Mouse (Mus musculus): Measurements from ENCODE around the gene Tspyl1. TPM values are rescaled to one million over a fixed set of nuclear protein-coding genes. Genes with fewer than 3 reads are reported as not detected.
"Not testable (repeated sequence)": the region's sequence is repeated elsewhere in the genome, so short reads cannot be mapped to it uniquely, and the experiment has no call there.

The Tspyl1 gene
- polyA plus RNA-seq, 1 experiment from 2014 or later = 138 TPM

DNA sequence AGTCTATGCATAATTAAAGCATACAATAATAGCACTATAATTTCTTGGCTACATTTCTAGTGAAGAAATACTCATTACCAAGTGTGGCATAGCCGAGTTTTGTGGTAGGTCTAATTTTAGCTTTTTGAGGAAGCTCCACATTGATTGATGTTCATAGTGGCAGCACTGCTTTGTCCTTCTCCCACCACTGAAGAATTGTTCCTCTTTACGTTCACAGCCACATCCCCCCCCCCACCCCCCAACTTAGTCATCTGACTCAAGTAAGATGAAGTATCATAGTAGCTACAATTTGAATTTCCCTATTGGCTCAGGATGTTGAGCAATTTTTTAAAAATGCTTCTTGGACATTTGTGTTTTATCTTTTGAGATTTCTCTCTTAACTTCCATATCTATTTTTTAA, 32.4 kb upstream of the Tspyl1 start:
- 49% methylated on average over 2 of the region's 2 CpGs for WGBS
- H3K36me3 ChIP-seq (ENCODE audit: control insufficient read depth, insufficient read depth) = no peaks in the 10 kb centered on the region
- no peaks in the 10 kb centered on the region for H3K27me3 ChIP-seq (replicated peaks; ENCODE audit: control insufficient read depth, insufficient read depth, low read length)
- H3K9ac ChIP-seq (replicated peaks; ENCODE audit: low read depth, low read length) = no peak overlapping the region
- no peak for ATAC-seq
- peaks cover 10% of the 10 kb centered on the region for H3K4me1 ChIP-seq (replicated peaks; ENCODE audit: control insufficient read depth, insufficient read depth, low read length)
- no peak overlapping the region for H3K4me2 ChIP-seq (ENCODE audit: low read length)
- no peaks in the 10 kb centered on the region for H3K9me3 ChIP-seq (ENCODE audit: control insufficient read depth, low read length)
- H3K27ac ChIP-seq (ENCODE audit: low read length) = no peak overlapping the region
- no peak overlapping the region for H3K4me3 ChIP-seq (replicated peaks; ENCODE audit: low read length)

DNA sequence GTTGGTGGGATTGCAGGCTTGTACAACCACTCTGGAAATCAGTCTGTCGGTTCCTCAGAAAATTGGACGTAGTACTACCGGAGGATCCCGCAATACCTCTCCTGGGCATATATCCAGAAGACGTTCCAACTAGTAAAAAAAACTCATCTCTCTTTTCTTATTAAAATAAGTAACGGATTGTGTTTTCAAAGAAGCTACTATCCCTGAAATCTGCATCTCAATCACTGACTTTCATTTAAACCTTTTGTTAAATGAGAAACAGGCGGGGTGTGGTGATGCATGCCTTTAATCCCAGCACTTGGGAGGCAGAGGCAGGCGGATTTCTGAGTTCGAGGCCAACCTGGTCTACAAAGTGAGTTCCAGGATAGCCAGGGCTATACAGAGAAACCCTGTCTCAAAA, 29.2 kb upstream of the Tspyl1 start:
- H3K27ac ChIP-seq (ENCODE audit: low read length); H3K36me3 ChIP-seq (ENCODE audit: control insufficient read depth, insufficient read depth); H3K4me2 ChIP-seq (ENCODE audit: low read length); ATAC-seq; H3K27me3 ChIP-seq (replicated peaks; ENCODE audit: control insufficient read depth, insufficient read depth, low read length); H3K4me3 ChIP-seq (replicated peaks; ENCODE audit: low read length); H3K9ac ChIP-seq (replicated peaks; ENCODE audit: low read depth, low read length); H3K9me3 ChIP-seq (ENCODE audit: control insufficient read depth, low read length); H3K4me1 ChIP-seq (replicated peaks; ENCODE audit: control insufficient read depth, insufficient read depth, low read length): not testable (repeated sequence)
- 81% methylated on average over 9 of the region's 9 CpGs for WGBS

- WGBS = 87% methylated on average over 4 of the region's 4 CpGs
- Histone ChIP-seq H3K9ac (replicated peaks; ENCODE audit: low read depth, low read length) (no peak overlapping the region), H3K27me3 (replicated peaks; ENCODE audit: control insufficient read depth, insufficient read depth, low read length) (no peaks in the 10 kb centered on the region), H3K36me3 (ENCODE audit: control insufficient read depth, insufficient read depth) (no peaks in the 10 kb centered on the region), H3K4me2 (ENCODE audit: low read length) (no peak overlapping the region), H3K4me3 (replicated peaks; ENCODE audit: low read length) (no peak overlapping the region), H3K4me1 (replicated peaks; ENCODE audit: control insufficient read depth, insufficient read depth, low read length) (no peaks in the 10 kb centered on the region), H3K9me3 (ENCODE audit: control insufficient read depth, low read length) (no peaks in the 10 kb centered on the region), H3K27ac (ENCODE audit: low read length) (no peak overlapping the region)
- ATAC-seq = no peak
Measured at GRCm38 (mm10) chr10:34265106-34265505, 16.9 kb upstream of the Tspyl1 start.

- Histone ChIP-seq H3K27ac (ENCODE audit: low read length) (no peak overlapping the region), H3K4me2 (ENCODE audit: low read length) (no peak overlapping the region), H3K4me3 (replicated peaks; ENCODE audit: low read length) (no peak overlapping the region), H3K9ac (replicated peaks; ENCODE audit: low read depth, low read length) (no peak overlapping the region), H3K9me3 (ENCODE audit: control insufficient read depth, low read length) (no peaks in the 10 kb centered on the region), H3K27me3 (replicated peaks; ENCODE audit: control insufficient read depth, insufficient read depth, low read length) (no peaks in the 10 kb centered on the region), H3K4me1 (replicated peaks; ENCODE audit: control insufficient read depth, insufficient read depth, low read length) (peaks cover 4% of the 10 kb centered on the region), H3K36me3 (ENCODE audit: control insufficient read depth, insufficient read depth) (no peaks in the 10 kb centered on the region)
- WGBS = 77% methylated on average over 5 of the region's 5 CpGs
- no peak for ATAC-seq
Measured at GRCm38 (mm10) chr10:34267312-34268070, 14.5 kb upstream of the Tspyl1 start.

DNA sequence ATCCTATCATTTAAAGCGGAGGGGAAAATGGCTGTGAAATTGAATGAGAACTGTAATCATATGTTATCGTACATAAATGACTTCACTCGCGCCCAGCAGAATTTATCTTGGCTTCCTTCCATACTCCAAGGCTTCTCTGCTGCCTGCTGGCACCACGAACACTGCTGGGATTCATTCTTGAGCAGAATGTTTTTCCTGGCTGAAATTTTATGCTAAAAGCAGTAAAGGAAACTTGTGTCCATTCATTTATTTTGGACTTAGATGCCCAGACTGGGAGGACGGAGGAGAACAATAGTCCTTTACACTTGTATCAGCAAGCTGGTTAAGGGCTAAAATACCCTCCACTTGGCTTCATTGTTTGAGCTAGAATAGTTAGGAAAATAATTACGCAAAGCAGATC, 10.3 kb upstream of the Tspyl1 start:
- H3K4me3 ChIP-seq (replicated peaks; ENCODE audit: low read length) = no peak overlapping the region
- H3K4me2 ChIP-seq (ENCODE audit: low read length) = no peak overlapping the region
- H3K9ac ChIP-seq (replicated peaks; ENCODE audit: low read depth, low read length) = no peak overlapping the region
- H3K9me3 ChIP-seq (ENCODE audit: control insufficient read depth, low read length) = no peaks in the 10 kb centered on the region
- H3K27me3 ChIP-seq (replicated peaks; ENCODE audit: control insufficient read depth, insufficient read depth, low read length) = no peaks in the 10 kb centered on the region
- ATAC-seq = peak; percentile 87
- 26% methylated on average over 7 of the region's 7 CpGs for WGBS
- no peaks in the 10 kb centered on the region for H3K36me3 ChIP-seq (ENCODE audit: control insufficient read depth, insufficient read depth)
- H3K4me1 ChIP-seq (replicated peaks; ENCODE audit: control insufficient read depth, insufficient read depth, low read length) = peaks cover 4% of the 10 kb centered on the region
- no peak overlapping the region for H3K27ac ChIP-seq (ENCODE audit: low read length)

DNA sequence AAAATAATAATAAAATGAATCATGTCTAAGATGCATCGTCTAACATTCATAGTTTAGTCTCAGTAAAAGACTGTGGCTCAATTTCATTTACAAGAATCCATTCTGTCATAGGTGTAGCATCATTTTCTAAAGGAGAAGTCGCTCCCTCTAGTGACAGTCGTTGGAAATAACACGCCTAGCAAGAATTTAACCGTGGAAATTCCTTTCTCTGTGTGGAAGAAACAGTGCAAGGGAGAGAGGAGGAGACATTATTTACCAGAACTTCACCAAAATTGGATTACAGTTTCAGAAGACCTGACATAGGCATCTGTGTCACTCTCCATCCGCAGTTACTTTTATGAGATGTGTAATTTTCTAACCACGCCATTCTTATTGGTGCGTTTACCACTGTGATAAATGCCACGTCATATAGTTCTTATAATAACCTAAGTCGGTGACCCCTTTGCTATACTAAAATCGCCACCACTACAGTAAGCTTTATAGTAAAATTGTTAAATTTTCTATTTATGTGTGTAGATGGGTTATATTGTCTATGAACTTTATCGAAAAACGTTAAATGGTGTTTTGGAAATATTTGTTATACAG, 1.3 kb upstream of the Tspyl1 start:
- Histone ChIP-seq H3K9ac (replicated peaks; ENCODE audit: low read depth, low read length) (no peak overlapping the region), H3K27ac (ENCODE audit: low read length) (0 out of 2 replicates have a peak overlapping the region, but pooled peaks have one; percentile 39)

GRCm38 (mm10) chr10:34281211-34281961, 604 bp upstream of the Tspyl1 start:
- peak overlapping the region; percentile 78 for H3K9ac ChIP-seq (replicated peaks; ENCODE audit: low read depth, low read length)
- 19% methylated on average over 14 of the region's 14 CpGs for WGBS
- H3K4me1 ChIP-seq (replicated peaks; ENCODE audit: control insufficient read depth, insufficient read depth, low read length) = peaks cover 16% of the 10 kb centered on the region
- peak; percentile 41; the same call in 1 of the 2 replicates for ATAC-seq
- no peaks in the 10 kb centered on the region for H3K36me3 ChIP-seq (ENCODE audit: control insufficient read depth, insufficient read depth)
- peak overlapping the region; percentile 92 for H3K27ac ChIP-seq (ENCODE audit: low read length)
- H3K4me2 ChIP-seq (ENCODE audit: low read length) = peak overlapping the region; percentile 80
- no peaks in the 10 kb centered on the region for H3K27me3 ChIP-seq (replicated peaks; ENCODE audit: control insufficient read depth, insufficient read depth, low read length)
- no peaks in the 10 kb centered on the region for H3K9me3 ChIP-seq (ENCODE audit: control insufficient read depth, low read length)
- peak overlapping the region; percentile 91 for H3K4me3 ChIP-seq (replicated peaks; ENCODE audit: low read length)

More for the DNA sequence above, 1.3 kb upstream of the Tspyl1 start:
- H3K9me3 ChIP-seq (ENCODE audit: control insufficient read depth, low read length) = no peaks in the 10 kb centered on the region
- H3K36me3 ChIP-seq (ENCODE audit: control insufficient read depth, insufficient read depth) = no peaks in the 10 kb centered on the region
- H3K27me3 ChIP-seq (replicated peaks; ENCODE audit: control insufficient read depth, insufficient read depth, low read length) = no peaks in the 10 kb centered on the region
- H3K4me1 ChIP-seq (replicated peaks; ENCODE audit: control insufficient read depth, insufficient read depth, low read length) = peaks cover 16% of the 10 kb centered on the region
- 28% methylated on average over 13 of the region's 13 CpGs for WGBS
- peak overlapping the region; percentile 32 for H3K4me3 ChIP-seq (replicated peaks; ENCODE audit: low read length)
- peak overlapping the region; percentile 64 for H3K4me2 ChIP-seq (ENCODE audit: low read length)
- ATAC-seq = peak; percentile 5; the same call in 1 of the 2 replicates

GRCm38 (mm10) chr10:34282420-34283238, 639 bp downstream of the Tspyl1 start:
- Histone ChIP-seq H3K9me3 (ENCODE audit: control insufficient read depth, low read length) (no peaks in the 10 kb centered on the region), H3K4me3 (replicated peaks; ENCODE audit: low read length) (peak overlapping the region; percentile 91), H3K27ac (ENCODE audit: low read length) (peak overlapping the region; percentile 82), H3K4me1 (replicated peaks; ENCODE audit: control insufficient read depth, insufficient read depth, low read length) (peaks cover 16% of the 10 kb centered on the region), H3K27me3 (replicated peaks; ENCODE audit: control insufficient read depth, insufficient read depth, low read length) (no peaks in the 10 kb centered on the region), H3K9ac (replicated peaks; ENCODE audit: low read depth, low read length) (peak overlapping the region; percentile 94), H3K4me2 (ENCODE audit: low read length) (peak overlapping the region; percentile 60), H3K36me3 (ENCODE audit: control insufficient read depth, insufficient read depth) (peaks cover 6% of the 10 kb centered on the region)
- ATAC-seq = peak; percentile 24
- 4% methylated on average over 47 of the region's 47 CpGs for WGBS
